Mouse (Mus musculus) testis, adult 2 months (tissue): ENCODE measurements at regions not wholly inside any gene's neighbourhood (a gene's known extent, or its start where the extent isn't known, plus 50 kb on each side); places are given as distances from the start of the nearest gene placed in this dataset.

Source experiments
- CTCF ChIP-seq: fragments of 200-500 bp; IDR thresholded peaks from 2 replicates; pipeline ENCODE4 v1.5.1; 2012; ENCODE audit warnings: low read depth, mild to moderate bottlenecking, inconsistent platforms, low read length, moderate library complexity; ENCODE audit not compliant: control insufficient read depth, insufficient read depth, insufficient replicate concordance
- POLR2A ChIP-seq: fragments of 200-500 bp; IDR thresholded peaks from 2 replicates; pipeline ENCODE4 v1.6.1; 2012; ENCODE audit warnings: low read depth, mild to moderate bottlenecking, inconsistent platforms, low read length, moderate library complexity; ENCODE audit not compliant: control insufficient read depth

DNA sequence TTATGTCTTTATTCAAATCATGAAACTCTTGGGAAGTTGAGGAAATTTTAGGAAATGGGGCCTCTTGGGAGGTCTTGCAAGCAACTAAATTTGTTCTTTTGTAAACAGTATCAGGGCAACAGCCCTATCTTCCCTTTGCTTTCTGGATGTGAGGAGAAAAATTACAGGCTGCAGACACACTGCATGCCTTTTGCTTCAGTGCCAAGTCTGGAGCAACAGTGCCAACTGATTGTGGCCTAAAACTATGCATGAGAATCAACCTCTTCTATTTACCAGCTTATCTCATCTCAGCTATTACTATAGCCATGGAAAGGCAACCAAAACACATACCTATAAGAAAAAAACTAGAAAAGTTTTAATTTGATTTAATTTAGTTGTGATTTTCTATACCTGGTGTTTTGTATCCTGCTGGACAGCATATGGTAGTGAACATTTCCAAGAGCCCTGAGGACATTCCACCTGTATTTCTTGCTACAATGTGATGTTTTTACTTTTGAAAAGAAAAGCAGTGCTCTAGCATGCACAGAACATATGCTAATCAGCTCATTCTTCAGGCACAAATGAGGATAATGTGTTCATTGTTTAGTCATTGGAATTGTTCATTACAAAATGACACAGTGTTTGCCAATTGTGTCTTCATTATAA lies 275.6 kb upstream of the Megf9 start:
- TF ChIP-seq POLR2A (no peak), CTCF (no peak)
